Mouse (Mus musculus) cerebellum, adult 18-20 months (tissue): ENCODE measurements around the gene Cap2.

Experiments
- DNase-seq, 2 experiments: peaks; one replicate each; pipeline ENCODE4 v3.0.0; 2021

Gene Cap2

DNA sequence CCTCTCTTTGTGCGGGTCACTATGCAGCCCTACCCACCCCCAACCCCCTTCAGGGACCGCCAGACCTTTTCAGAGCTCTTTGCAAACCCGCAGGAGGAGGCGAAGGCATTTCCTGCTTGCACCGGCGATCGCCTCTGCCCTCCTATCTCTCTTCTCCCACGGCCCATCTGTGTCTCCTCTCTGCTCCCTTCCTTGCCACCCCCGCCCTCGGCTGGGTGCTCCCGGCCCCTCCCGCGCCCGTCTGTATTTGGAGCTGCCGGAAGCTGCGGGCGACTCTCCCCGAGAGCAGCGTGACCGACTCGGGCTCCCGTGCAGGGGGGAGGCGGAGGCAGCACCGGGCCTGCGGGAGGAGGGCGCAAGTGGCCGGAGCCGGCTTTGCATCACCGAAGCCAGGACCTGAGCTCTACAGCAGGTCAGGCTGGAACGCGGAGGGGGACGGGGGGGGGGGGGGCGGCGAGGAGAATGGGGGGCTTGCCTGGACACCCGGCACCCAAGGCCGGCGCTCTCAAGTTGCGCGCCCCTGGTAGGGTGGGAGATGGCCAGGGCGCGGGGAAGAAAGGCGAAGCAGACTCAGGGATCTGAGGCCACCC, at the start of gene Cap2:
Cap2 (plus strand) TSS at position 49 of the 590 bp plus-strand sequence.
- DNase-seq = peak; percentile 89 to 94

DNA sequence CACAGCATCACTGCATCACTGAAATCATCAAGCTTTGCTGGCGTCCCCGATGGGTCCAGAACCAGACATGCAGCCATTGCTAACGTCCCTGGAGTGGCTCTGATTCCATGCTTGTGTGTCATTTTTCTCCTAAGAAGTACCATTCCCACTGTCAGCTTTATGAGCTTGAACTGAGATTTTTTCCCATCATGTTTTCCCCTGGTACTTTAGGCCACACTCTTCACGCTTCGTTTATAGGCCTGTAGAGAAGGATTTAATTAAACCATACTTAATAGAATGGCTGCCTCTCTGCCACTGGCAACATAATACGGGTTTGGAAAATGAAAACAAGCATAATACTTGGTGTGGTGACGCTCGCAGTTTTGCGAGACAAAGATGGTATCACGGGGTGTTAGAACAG, 42.1 kb upstream of the Cap2 start:
- DNase-seq = no peak

DNA sequence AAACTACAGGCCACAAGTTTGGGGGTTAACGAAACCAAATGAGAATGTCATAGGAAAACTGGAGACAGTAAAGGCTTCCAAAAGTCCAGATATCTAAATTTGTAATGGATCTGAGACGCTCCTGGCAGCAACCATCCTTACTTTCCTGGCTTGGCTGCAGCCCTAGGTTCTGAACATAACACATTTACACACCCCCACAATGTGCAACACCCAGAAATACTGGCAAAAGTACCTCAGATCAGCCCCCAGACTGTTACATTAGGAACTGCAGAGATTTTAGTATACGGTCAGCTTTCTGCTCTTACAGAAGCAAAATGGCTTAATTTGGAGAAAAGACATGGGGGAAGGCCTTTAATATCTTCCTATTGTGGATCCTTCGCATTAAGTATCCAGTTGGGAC, 39.4 kb upstream of the Cap2 start:
- no peak for DNase-seq

DNA sequence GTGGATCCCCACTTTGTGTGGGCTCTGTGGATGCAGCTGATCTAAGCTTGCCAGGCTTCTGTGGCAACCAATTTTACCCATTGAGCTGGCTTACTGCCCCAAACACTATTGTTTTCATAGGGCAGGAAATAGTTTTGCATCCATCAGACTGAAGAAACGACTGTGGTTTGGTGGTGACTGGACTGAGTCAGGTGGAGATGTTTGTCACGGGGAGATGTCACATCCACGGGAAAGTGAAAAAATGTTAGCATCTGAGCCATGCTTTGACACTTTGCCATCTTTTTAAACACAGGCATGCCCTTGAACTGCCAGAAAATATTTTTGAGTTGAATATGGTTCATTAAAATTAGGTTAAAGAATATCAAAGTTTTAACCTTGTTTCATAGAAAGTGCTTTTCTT, 37.9 kb upstream of the Cap2 start:
- DNase-seq = no peak

DNA sequence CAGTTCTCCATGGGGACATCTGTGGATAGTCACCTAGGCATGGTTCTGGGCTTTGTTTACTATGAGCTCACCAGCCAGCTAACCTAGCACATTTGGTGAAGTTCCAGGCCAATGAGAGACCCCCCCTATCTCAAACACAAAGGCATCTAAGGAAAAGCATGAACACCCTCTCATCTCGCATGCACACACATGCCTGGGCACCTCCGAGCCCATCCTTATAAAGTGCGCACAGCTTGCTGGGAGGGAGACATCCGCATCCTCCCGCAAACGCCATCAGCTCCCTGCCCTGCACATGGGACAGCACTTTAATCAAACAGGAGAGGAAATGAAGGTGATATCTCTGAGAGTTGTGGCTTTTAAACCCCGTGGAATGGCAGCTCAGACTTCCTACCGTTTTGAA, 33.4 kb upstream of the Cap2 start:
- DNase-seq = no peak

DNA sequence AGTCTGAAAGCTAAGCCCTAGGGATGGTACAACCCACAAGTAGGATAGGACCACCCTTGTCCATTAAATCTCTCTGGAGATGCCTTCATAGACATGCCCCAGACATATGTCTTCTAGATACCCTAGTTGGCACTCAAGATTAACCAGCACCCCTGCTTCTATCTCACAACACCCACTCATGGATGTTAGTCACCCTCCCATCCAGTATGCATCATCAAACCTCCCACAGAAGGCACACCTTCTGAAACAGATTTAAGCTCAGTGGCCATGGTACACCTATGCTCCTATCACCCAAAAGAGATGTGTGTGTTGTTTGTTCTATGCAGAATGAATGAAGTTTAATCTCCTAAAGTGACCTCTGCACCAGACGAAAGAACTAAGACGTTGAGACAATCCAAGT, 32.1 kb upstream of the Cap2 start:
- no peak for DNase-seq

DNA sequence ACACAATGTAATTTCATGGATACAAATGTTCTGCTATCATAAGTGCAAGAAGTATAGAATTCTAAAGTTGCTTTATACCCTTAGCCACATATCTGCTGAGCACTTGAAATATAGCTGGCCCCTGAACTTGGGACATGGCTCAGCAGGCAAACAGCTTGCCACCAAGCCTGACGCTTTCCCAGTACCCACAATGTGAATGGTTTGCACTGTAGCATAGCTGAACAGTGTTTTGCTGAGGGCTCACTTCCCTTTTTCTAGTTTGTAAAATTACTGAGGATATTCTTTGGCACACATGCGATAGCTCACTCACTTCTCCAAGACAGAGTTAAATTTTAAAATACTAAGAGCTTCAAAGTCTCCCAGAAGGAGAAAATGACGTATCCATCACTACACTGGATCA, 20.4 kb upstream of the Cap2 start:
- no peak for DNase-seq

DNA sequence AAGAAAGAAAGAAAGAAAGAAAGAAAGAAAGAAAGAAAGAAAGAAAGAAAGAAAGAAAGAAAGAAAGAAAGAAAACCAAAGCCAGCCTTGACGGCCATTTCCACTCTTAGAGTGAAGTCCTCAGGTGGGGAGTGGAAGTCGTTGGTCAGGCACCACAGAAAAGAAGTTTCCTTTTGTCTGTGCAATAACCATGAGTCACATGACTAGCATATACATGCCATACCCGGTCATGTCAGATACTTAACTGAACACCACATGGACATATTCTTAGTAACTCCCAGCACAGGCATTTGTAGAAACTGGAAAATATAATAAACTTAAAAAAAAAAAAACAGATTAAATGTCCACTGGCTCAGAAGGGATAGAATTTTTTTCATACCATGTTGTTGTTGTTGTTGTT, 16.0 kb upstream of the Cap2 start:
- DNase-seq = no peak

DNA sequence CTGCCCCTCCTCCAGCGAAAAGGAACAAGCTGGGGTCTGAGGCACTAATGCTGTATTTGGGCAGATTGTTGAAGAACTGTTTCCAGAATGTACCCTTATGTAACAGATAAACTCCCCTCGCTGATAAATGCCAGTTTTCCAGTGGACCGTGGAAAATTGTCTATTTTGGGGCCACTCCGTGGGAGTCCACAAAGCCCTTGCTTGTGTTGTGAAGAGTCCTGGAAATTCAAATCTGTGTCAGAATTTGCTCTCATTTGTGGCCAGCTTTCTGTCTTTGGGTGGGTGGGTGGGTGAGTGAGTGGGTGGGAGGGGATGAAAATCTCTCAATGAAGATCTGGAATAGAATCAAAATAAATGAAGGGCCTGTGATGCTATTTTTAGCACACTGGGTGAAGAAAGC, 13.5 kb upstream of the Cap2 start:
- DNase-seq = no peak

DNA sequence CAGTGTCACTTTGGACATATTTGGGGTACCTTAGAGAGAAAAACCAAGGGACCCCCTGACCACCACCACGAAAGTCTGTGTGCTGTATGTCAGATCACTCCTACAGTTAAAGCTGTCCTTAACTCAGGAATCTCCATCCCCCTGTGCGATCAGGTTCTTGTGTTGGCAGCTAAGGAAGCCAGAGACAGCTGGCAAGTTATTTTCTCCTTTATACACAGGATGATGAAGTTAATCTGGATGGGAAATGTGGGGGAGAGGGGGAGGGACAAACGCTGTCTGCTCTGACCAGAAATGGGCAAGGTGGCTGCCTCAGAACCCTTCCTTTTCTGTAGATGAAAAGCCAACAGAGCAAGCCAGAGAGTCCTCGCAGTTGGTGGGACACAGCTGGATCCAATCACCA, 11.0 kb upstream of the Cap2 start:
- DNase-seq = no peak

DNA sequence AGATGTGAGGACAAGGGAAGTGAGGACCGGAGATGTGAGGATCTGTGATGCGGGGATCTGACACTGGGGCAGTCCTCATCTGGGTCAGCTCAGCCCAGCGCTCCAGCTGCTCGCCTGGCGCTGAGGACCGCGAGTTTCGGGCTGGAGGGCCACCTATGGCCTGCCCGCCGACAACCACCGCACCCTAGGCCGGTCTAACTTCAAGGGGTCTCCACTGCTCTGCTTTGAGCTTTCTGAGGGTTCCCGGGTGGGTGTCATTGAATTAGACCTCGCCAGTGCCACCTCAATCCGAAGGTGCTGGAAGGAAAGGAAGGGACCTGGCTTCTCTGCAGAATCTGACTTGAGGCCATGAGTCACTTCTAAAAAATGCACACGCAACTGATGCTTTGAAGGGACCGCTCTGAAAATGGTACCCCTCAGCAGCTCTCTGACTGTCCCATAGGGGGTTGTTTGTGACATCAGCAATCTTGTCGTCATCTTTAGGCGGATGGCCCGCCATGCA, 793 bp downstream of the Cap2 start:
- DNase-seq = peak; percentile 31 to 59

DNA sequence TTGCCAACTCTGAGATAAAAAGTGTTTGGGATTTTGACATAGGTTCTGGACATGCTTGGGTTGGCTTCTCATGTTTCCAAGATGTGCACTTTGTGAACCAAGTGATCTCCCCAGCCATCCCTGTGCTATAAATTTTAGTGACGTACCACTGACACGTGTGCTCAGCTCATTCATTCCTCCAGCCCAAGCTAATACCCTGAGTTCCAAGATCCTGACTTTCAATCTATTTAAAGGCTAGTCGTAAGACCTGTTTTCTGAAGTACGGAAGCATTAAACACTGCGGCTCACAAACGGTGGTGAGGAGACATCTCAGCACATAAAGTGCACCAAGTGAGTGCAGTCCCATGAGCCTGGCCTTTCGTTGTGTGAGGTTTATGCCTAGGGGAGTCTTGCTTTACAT, 6.3 kb downstream of the Cap2 start:
- no peak for DNase-seq

DNA sequence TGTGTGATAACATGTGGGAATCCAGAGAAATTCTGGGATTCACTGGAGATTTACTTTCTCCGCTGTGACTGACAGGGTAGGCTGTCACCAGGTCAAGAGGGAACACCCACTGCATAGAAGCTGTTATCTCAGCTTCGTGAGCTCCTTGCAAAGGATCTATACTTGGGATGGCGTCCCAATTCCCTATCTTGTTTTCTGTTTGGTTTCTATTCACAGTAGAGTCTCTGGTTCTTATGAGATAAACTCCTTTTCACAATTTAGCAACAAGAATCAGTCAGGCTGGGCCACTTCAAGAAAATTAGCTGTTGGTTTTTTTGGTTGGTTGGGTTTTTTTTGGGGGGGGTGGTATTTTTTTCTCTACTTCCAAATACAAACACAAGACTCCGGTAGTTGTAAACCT, 7.2 kb downstream of the Cap2 start:
- DNase-seq = no peak

DNA sequence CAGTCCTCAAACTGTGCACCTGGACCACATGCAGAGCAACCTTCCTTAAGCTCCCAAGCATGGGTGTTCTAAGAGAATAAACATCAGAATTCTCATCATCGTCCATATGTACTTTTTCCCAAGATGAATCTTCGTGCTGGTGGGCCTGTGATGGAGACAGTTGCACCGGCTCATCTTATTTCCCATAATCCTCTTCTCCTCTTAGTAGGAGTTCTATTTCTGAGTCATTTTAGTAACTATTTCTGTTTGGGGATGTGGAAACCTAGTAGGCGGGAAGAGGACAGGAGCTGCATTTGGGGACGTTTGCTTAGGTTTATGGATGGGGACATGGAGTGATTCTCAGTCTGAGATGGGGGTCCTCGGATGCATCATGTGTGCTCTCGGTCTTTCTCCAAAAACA, 8.8 kb downstream of the Cap2 start:
- DNase-seq = no peak

DNA sequence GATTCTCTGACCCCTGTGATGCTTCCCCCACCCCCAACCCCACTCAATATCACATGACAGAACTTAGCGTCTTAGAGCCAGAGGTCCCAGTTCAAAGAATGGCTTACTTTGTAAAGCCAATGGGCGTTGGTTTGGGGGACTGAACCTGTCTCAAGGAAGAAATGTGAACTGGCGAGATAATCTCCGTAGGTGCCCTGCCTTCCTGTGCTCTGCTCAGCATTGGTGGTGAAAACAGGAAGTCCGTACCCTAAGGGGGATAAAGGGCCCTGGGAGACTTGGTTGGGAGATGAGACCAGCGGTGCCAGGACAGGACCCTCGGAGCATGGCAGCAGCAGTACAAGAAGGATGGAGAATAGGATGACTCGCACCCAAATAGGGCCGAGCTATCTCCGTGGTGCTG, 12.8 kb downstream of the Cap2 start:
- no peak for DNase-seq

DNA sequence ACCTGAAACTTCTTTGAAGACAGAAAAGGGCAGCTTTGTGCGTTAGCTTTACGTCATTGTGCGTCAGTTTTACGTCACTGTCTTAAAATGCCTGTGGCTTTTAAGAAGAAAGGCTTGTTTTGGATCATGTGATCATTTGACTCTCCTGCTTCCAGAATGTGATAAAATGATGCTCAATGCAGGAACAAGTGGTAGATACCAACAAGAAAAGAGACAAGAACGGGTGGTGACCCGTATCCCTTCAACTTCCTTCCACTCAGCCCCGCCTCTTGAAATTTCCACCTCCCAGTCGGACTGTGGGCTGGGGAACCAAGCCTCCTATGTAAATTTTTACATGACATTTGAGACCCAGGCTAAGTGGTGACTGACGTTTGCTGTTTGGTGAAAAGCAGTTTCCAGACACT, 13.5 kb downstream of the Cap2 start:
- no peak for DNase-seq

DNA sequence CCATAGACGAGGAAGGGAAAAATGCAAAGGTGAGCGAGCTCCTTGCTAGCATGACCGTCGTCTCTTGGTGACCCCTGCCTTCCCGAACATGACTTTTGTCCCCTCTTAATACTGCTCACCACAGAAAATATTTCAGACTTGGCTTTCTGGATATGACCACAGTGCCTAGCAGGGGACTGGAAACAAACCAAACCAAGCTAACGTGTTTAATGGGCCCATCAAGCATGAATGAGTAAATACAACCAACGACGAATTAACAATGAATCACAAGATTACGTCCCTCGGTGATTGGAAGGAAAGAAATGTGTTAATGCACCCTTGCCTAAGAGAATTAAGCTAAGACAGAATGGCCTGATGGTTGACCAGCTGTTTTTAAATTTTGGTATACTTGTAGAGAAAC, 13.9 kb downstream of the Cap2 start:
- no peak for DNase-seq

DNA sequence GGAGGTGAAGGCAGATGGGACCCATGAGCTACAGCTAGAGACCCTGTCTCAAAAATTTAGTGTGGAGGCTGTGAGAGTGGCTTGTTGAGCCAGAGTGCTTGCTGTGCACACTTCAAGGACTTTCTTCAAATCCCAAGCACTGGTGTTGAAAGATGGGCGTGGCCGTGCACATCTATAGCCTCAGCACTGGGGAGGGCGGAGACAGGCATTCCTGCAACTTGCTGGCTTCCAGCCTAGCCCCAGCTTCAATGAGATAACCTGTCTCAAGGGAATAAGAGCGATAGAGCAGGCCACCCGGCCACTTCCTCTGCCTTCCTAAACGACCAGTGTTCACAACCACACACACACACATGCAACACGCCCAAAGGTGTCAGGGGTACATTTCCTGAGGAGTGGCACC, 14.5 kb downstream of the Cap2 start:
- DNase-seq = no peak

DNA sequence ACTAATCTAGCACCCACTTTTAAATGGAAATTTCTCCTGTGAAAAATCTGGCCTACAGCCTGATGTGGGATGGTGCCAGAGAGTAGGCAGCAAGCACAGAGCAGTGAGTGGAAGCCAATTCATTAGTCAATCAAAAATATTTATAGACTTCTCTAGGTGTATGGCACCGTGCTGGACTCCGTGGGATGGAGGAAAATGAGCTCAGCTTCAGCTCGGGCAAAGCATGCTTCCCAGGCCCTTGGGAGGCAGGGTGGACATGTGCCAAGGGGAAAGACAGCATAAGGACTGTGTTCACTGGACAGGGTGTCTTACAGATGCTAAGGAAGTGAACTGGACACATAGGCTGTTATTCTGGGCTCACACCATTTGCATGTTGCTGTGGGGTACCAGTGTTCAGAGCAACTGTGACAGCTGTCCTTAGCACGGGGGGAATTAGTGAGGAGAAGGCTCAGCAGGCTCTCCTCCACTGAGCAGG, 15.6 kb downstream of the Cap2 start:
- DNase-seq = peak; percentile 56 to 65

DNA sequence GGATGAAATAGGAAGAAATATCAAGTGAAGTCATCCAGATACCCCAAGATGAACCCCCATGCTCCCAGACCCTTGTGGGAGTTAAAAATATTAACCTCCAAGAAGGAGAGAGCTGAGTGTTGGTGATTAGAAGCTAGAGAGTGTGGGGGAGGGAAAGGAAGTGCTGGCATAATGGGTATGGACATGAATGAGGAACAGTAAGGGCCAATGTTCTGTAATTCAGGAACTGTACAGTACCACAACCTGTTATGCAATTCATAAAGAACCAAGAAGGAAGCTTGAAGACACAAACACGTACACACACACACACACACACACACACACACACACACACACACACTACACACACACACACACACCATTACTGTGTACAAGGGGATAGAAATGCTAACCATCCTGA, 19.8 kb downstream of the Cap2 start:
- DNase-seq = no peak

DNA sequence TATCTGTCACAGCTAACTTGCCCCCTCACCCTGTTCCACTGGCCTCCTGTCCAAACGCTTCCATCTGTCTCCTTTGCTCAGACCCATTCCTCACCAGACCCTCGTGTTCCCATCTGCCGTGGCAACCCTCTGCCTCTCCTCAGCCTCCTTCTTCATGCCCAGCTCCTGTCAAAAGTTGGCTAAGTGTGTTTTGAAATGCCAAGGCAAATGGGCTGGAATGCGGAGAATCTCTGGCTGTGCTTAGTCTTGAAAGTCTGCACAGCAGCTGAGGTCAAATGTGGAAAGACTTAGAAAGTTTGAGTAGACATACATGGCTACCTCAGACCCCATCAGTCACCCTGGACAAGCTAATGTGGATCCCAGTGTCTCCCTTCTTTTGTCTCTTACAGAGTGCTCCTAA, 21.1 kb downstream of the Cap2 start:
- DNase-seq = no peak

DNA sequence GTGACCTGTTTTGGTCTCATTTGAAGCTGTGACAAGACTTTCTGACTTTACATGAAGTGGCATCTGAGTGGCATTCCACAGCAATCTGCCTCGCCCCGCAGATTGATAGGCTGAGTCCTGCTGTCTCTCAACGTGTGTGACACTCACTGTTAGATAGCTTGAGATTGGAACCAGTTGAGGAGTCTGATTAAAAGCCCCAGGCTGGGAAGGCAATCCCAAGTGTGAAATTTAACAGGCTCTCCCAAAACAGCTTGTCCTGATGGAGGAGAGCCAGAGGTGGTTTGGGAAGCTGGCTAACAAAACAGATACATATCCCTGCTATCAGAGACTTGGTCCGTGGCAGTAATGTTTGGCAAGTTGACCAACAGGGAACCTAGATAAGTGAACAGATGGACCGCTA, 21.6 kb downstream of the Cap2 start:
- DNase-seq = no peak

DNA sequence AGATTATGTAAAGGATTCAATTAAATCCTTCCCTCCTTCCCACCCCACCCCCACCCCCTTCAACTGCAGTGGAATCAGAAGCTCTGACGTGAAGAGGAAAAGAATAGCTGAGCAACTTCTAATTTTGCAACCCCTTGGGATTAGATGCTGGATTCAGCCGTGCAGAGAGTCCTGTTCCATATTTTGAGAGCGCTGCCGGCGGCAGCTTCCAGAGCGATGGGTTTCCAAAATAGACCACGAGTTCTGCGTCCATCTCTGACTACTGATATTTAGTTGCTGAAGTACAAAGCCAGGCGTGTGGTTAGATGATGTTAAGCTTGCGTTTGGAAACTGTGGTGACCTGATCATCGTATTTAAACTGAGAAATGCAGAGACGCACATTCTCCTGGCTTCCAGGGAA, 22.1 kb downstream of the Cap2 start:
- no peak for DNase-seq

DNA sequence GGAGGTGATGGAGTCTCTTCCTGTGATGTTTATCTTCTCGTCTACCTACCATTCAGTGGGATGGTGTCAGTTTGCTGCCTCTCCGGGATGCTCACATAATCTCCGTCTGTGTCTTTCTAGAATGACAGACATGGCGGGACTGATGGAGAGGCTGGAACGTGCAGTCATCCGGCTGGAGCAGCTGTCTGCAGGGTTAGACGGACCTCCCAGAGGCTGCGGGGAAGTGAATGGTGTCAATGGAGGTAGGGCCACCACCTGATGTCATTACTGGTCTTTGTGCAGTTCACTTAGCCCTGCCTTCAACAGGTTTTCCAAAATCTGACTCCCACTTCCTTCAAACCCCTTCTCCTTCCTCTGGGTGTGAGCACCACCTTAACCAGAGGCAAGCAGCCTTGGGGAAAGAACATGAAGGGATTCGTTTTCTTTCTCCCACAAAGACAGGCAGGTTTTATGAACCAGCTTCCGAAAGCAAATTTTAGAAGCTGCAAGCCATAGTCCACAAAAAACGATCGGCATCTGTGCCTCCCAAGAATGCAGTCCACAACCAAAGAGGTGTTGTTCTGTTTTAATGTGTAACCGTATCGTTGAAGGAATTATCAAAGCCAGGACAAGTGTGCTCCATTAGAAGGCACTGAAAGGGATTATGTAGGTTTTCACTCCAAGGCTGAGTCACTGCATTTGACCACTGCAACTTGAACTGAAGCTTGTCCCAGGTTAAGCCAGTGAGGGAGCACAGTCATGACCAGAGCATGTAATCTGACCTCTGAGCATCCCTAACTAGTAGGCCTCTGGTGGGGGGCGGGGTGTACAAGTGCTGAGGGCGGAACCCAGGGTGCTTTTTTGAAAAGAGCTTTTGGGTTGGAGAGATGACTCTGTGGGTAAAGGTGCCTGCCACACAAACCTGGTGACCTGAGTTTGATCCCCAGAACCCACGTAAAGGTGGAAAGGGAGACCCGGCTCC, 23.9 kb downstream of the Cap2 start:
- DNase-seq = no peak
